Comparison of ENCODE assay signal across 8 mouse cellular contexts in the genomic region with DNA sequence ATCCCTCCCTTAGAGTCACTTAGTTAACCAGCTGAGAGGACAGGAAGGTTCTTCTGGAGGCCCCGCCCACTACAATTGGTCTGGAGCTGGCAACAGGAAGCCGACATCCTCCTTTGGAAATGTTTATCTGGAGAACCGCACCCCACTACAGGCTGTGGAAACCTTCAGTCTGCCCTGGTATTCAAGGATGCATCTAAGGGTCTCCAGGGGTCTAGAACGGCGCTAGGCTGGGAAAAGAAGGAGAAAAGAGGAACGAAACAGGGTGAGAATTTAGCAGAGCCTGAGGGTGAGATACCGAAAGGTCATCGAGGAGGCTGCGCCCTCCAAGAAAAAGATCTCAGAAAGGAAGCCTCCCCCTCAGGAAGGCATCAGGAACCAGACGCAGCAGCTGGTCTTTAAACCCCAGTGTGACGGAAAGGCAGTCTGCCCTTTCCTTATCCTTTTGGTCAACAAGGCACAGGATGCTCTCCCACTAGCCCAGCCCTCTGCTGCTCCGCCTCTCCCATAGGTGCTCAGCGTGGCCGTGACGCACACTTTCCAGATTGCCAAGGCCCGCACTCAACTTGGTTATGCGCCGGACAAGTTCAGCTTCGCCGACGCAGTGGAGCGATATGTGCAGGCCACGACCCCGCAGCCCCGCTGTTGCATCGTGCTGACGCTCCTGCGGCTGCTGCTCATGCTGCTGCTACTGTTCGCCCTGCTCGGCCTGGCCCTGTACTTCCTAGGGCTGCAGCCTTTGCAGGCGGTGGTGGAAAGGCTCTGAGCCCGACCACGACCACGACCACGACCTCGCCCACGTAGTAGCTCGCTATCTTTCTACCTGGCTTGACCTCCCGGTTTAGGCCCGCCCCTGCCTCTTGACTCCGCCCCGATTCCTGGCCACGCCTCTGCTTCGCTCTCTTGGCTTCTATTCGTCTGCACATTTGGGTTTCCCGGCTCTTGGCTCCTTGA. TPM values are rescaled to one million over a fixed set of nuclear protein-coding genes. Genes with fewer than 3 reads are reported as not detected.
DNase-seq lines count a peak whose midpoint lies in the region; ATAC-seq and TF ChIP-seq lines count a peak whose summit lies in the region.

No protein-coding gene starts in this region.

- no peak for TF ChIP-seq POLR2A in MEL (IDR thresholded peaks at IDR 0.05; ENCODE audit: control insufficient read depth in 1 of 2, insufficient read depth in 1 of 2, low read depth in 1 of 2, low read length in 2 of 2, poor library complexity in 1 of 2)

- no peaks in the 10 kb centered on the region for H3K9me3 ChIP-seq in MEL (replicated peaks; ENCODE audit: insufficient read depth, low read length)
- H3K9me3 ChIP-seq in forebrain, embryonic 15.5 days = no peaks in the 10 kb centered on the region

- H3K27me3 ChIP-seq in MEL (ENCODE audit: control insufficient read depth in 1 of 2, insufficient read depth in 2 of 2, low read length in 2 of 2) = no peaks in the 10 kb centered on the region
- peaks cover 15% of the 10 kb centered on the region; the same call in 1 of the 2 replicates for H3K27me3 ChIP-seq in forebrain, embryonic 15.5 days

- WGBS in forebrain, embryonic 15.5 days = 2% methylated on average over 46 of the region's 46 CpGs
- WGBS in macrophage (ENCODE audit: missing documents) = 1% methylated on average over 43 of the region's 46 CpGs

- no peaks in the 10 kb centered on the region; the same call in 1 of the 2 replicates for H3K79me2 ChIP-seq in MEL (ENCODE audit: control insufficient read depth, insufficient read depth, low read length, poor library complexity)
- no peaks in the 10 kb centered on the region for H3K79me2 ChIP-seq in macrophage (ENCODE audit: inconsistent target)

- H3K27ac ChIP-seq in MEL (ENCODE audit: control insufficient read depth, low read depth, low read length) = no peak overlapping the region
- H3K27ac ChIP-seq in forebrain, embryonic 15.5 days (replicated peaks) = no peak overlapping the region; the same call in 1 of the 2 replicates
- no peak overlapping the region for H3K27ac ChIP-seq in macrophage

- no peak; the same call in 1 of the 2 replicates for ATAC-seq in forebrain, embryonic 15.5 days (replicated peaks)
- peak; percentile 20 to 24 for ATAC-seq in hematopoietic stem cell, adult 5-6 weeks (replicated peaks in 1 of 2; ENCODE audit: insufficient read depth in 1 of 2, low FRiP score in 2 of 2, low TSS enrichment in 1 of 2, low read depth in 1 of 2, poor library complexity in 2 of 2, severe bottlenecking in 2 of 2)

- H3K36me3 ChIP-seq in MEL (ENCODE audit: control insufficient read depth in 1 of 2, insufficient read depth in 2 of 2, low read length in 2 of 2) = peaks cover 0 to 14% of the 10 kb centered on the region in 2 experiments; a peak in 2 of 4 replicates
- H3K36me3 ChIP-seq in forebrain, embryonic 15.5 days = no peaks in the 10 kb centered on the region
- H3K36me3 ChIP-seq in macrophage (ENCODE audit: inconsistent target) = no peaks in the 10 kb centered on the region

- DNase-seq in MEL (ENCODE audit: low read depth, low spot score) = peak; percentile 65
- peak; percentile 80 for DNase-seq in cerebellum, adult 11 months
- DNase-seq in layer of hippocampus, postnatal 36 days = peak; percentile 29 to 46
- DNase-seq in right cerebral cortex, postnatal 10 days (ENCODE audit: low spot score in 2 of 2) = peak; percentile 54 to 64
- DNase-seq in yolk sac, embryonic 10.5 days (ENCODE audit: low spot score) = peak; percentile 74

- peak overlapping the region; percentile 77 to 84 for H3K4me3 ChIP-seq in MEL (ENCODE audit: control insufficient read depth in 1 of 2, insufficient read depth in 1 of 2, low read depth in 2 of 2, low read length in 2 of 2)
- peak overlapping the region; percentile 56 for H3K4me3 ChIP-seq in forebrain, embryonic 15.5 days
- H3K4me3 ChIP-seq in macrophage (ENCODE audit: inconsistent target) = peak overlapping the region; percentile 72

- H3K9ac ChIP-seq in MEL (ENCODE audit: control insufficient read depth, low read depth, low read length, poor library complexity, severe bottlenecking) = peak overlapping the region; percentile 35
- H3K9ac ChIP-seq in forebrain, embryonic 15.5 days (replicated peaks) = peak overlapping the region; percentile 57

- no peak for TF ChIP-seq EP300 in MEL (IDR thresholded peaks at IDR 0.05; ENCODE audit: low read depth in 1 of 2, low read length in 2 of 2)

- H3K4me2 ChIP-seq in forebrain, embryonic 15.5 days (replicated peaks) = peak overlapping the region; percentile 92

- no peak for TF ChIP-seq CTCF in MEL (IDR thresholded peaks at IDR 0.05 in 2 of 3, conservative IDR thresholded peaks at IDR 0.05 in 1 of 3; ENCODE audit: control insufficient read depth in 1 of 3, insufficient read depth in 1 of 3, low read depth in 2 of 3, low read length in 3 of 3, poor library complexity in 1 of 3, severe bottlenecking in 1 of 3)

- TF ChIP-seq RAD21 in MEL (IDR thresholded peaks at IDR 0.05; ENCODE audit: low read depth, low read length) = no peak

- H3K4me1 ChIP-seq in MEL (ENCODE audit: control insufficient read depth in 1 of 2, insufficient read depth in 2 of 2, low read length in 2 of 2) = peaks cover 5 to 24% of the 10 kb centered on the region in 2 experiments
- H3K4me1 ChIP-seq in forebrain, embryonic 15.5 days = peaks cover 20% of the 10 kb centered on the region

TF ChIP-seq in MEL, 35 proteins besides CTCF, POLR2A, EP300 and RAD21:
- TF ChIP-seq USF2 (IDR thresholded peaks at IDR 0.05; ENCODE audit: borderline replicate concordance in 1 of 2, insufficient read depth in 1 of 2, low read depth in 1 of 2, low read length in 2 of 2) (no peak), UBTF (IDR thresholded peaks at IDR 0.05; ENCODE audit: borderline replicate concordance, insufficient read depth, low read depth, low read length) (no peak), MXI1 (IDR thresholded peaks at IDR 0.05; ENCODE audit: low read depth, low read length) (peak; percentile 47; the same call in 1 of the 2 replicates), SIN3A (IDR thresholded peaks at IDR 0.05; ENCODE audit: low read length) (peak; percentile 53)

RNA-seq across cellular contexts. Expression of gene Eef2k, which starts 11.9 kb away (rescaled TPM):
- 56.1 and 69.2 TPM in 2 replicates for total RNA-seq in MEL (2012; rRNA removed)
- 10 to 100 TPM in 1 of 2 experiments, not detected in 1; 56.2 TPM for polyA plus RNA-seq in MEL (2012; ENCODE audit: insufficient read depth in 1 of 2, insufficient read length in 2 of 2, low read depth in 1 of 2, low replicate concordance in 2 of 2, missing spikeins in 1 of 2)
- 33.7 and 35.1 TPM in 2 replicates for polyA plus RNA-seq in forebrain, embryonic 15.5 days (2015; fragmentation: Nextera tagmentation; extraction: Ambion mirVana)
- 146 and 162 TPM in 2 replicates for total RNA-seq in hematopoietic stem cell, adult 5-6 weeks (2017)
- total RNA-seq in layer of hippocampus, postnatal 36 days (2021) = 10 to 100 TPM; 24.8 to 26.7 TPM
- total RNA-seq in macrophage (2018; cell fraction: chromatin; rRNA removed) = 10 to 100 TPM in 22 of 26 experiments, 1 to 10 TPM in 4; 2.3 to 88.2 (median 36.8) TPM
- 10 to 100 TPM; 17.1 to 41.1 (median 29.6) TPM for total RNA-seq in macrophage (2018; cell fraction: cytosol; rRNA removed)
- 10 to 100 TPM; 11.8 to 48.9 (median 27.3) TPM for total RNA-seq in macrophage (2018; cell fraction: nucleus; rRNA removed)
- polyA plus RNA-seq in macrophage (2018) = 19.4 to 32.2 TPM (median 21.0 TPM) in 3 replicates

RNA-seq across cellular contexts. Expression of gene Gm5737, which starts 18.5 kb away (rescaled TPM):
- not detected in 2 replicates for total RNA-seq in MEL (2012; rRNA removed)
- polyA plus RNA-seq in MEL (2012; ENCODE audit: insufficient read depth in 1 of 2, insufficient read length in 2 of 2, low read depth in 1 of 2, low replicate concordance in 2 of 2, missing spikeins in 1 of 2) (not detected), macrophage (2018) (not detected in 3 replicates)
- not detected in 2 replicates for polyA plus RNA-seq in forebrain, embryonic 15.5 days (2015; fragmentation: Nextera tagmentation; extraction: Ambion mirVana)
- total RNA-seq in hematopoietic stem cell, adult 5-6 weeks (2017) = not detected in 2 replicates
- total RNA-seq in layer of hippocampus, postnatal 36 days (2021) = not detected
- total RNA-seq in macrophage (2018; cell fraction: chromatin; rRNA removed) = not detected
- not detected for total RNA-seq in macrophage (2018; cell fraction: cytosol; rRNA removed)
- not detected for total RNA-seq in macrophage (2018; cell fraction: nucleus; rRNA removed)
